Mouse (Mus musculus) CH12.LX (cell line): ENCODE data around the gene Ppp6r1. TPM values are rescaled to one million over a fixed set of nuclear protein-coding genes. Genes with fewer than 3 reads are reported as not detected.

Experiments used
- DNase-seq: peaks from one replicate; pipeline ENCODE4 v3.0.0-alpha.2; 2013; ENCODE audit errors: extremely low read depth
- H3K27ac ChIP-seq: 2 replicates; pipeline ENCODE4 v1.5.1; 2012; ENCODE audit warnings: low read depth, mild to moderate bottlenecking, control low read depth, moderate library complexity; ENCODE audit not compliant: insufficient read depth
- H3K27me3 ChIP-seq: replicated peaks from 2 replicates; pipeline ENCODE3; 2012; ENCODE audit warnings: inconsistent platforms
- H3K36me3 ChIP-seq, 2 experiments: replicated peaks in 1 of 2; 2 replicates each; pipeline versions ENCODE3 to v1.6.1; 2012; ENCODE audit warnings: inconsistent platforms in 1 of 2, low read length in 1 of 2, mild to moderate bottlenecking in 1 of 2, mixed read lengths in 1 of 2, moderate library complexity in 1 of 2; ENCODE audit not compliant: control insufficient read depth in 1 of 2, insufficient read depth in 1 of 2
- H3K4me1 ChIP-seq, 2 experiments: 2 replicates each; pipeline ENCODE4 v1.6.1; 2012; ENCODE audit warnings: inconsistent platforms in 1 of 2, moderate library complexity in 1 of 2; ENCODE audit not compliant: insufficient read depth in 2 of 2, control insufficient read depth in 1 of 2
- H3K4me2 ChIP-seq: 2 replicates; pipeline ENCODE4 v1.6.1; 2012; ENCODE audit warnings: low read depth, mild to moderate bottlenecking, control low read depth; ENCODE audit not compliant: poor library complexity, insufficient read depth, severe bottlenecking
- H3K4me3 ChIP-seq, 3 experiments: fragments of 150-350 bp in 1 of 3; sonication (generic) in 1 of 3; replicated peaks in 1 of 3; 2 replicates each; pipeline versions ENCODE3 to v1.5.1; 2011 to 2012; ENCODE audit warnings: low read depth in 2 of 3, low read length in 2 of 3, mild to moderate bottlenecking in 2 of 3, moderate library complexity in 2 of 3, control low read depth in 1 of 3, improper control_type of control experiment in 1 of 3, inconsistent platforms in 1 of 3, mixed read lengths in 1 of 3; ENCODE audit not compliant: poor library complexity in 1 of 3
- H3K79me2 ChIP-seq: replicated peaks from 2 replicates; pipeline ENCODE4 v1.6.1; 2012; ENCODE audit warnings: mild to moderate bottlenecking, moderate library complexity; ENCODE audit not compliant: control insufficient read depth, poor library complexity, insufficient read depth, severe bottlenecking; ENCODE audit errors: extremely low read depth
- H3K9ac ChIP-seq: 2 replicates; pipeline ENCODE4 v1.6.1; 2012; ENCODE audit warnings: low read depth, mild to moderate bottlenecking, control low read depth, moderate library complexity; ENCODE audit not compliant: insufficient read depth
- H3K9me3 ChIP-seq: replicated peaks from 2 replicates; pipeline ENCODE3; 2012; ENCODE audit warnings: low read length, inconsistent platforms, mixed read lengths
- BHLHE40 ChIP-seq: IDR thresholded peaks from 2 replicates; pipeline ENCODE4 v1.6.1; 2011; ENCODE audit warnings: mild to moderate bottlenecking, low read depth, low read length, improper control_type of control experiment
- CTCF ChIP-seq, 2 experiments: IDR thresholded peaks in 1 of 2; conservative IDR thresholded peaks in 1 of 2; 2 replicates each; pipeline ENCODE4 v1.5.1; 2011 to 2012; ENCODE audit warnings: low read depth in 2 of 2, low read length in 2 of 2, improper control_type of control experiment in 1 of 2, inconsistent platforms in 1 of 2, mild to moderate bottlenecking in 1 of 2, moderate library complexity in 1 of 2
- E2F4 ChIP-seq: IDR thresholded peaks from 2 replicates; pipeline ENCODE4 v1.6.1; 2011; ENCODE audit warnings: low read depth, low read length, improper control_type of control experiment; ENCODE audit not compliant: insufficient replicate concordance
- GABPA ChIP-seq: IDR thresholded peaks from 2 replicates; pipeline ENCODE4 v1.6.1; 2012; ENCODE audit warnings: low read depth, low read length, improper control_type of control experiment, inconsistent platforms; ENCODE audit not compliant: insufficient replicate concordance
- HCFC1 ChIP-seq: IDR thresholded peaks from 2 replicates; pipeline ENCODE4 v1.6.1; 2012; ENCODE audit warnings: low read depth, mild to moderate bottlenecking, inconsistent platforms, low read length, improper control_type of control experiment
- MAX ChIP-seq: IDR thresholded peaks from 2 replicates; pipeline ENCODE4 v1.6.1; 2011; ENCODE audit warnings: low read length, improper control_type of control experiment
- NELFE ChIP-seq: IDR thresholded peaks from 2 replicates; pipeline ENCODE4 v1.6.1; 2011; ENCODE audit warnings: low read depth, low read length, improper control_type of control experiment
- POLR2A ChIP-seq: IDR thresholded peaks from 2 replicates; pipeline ENCODE4 v1.6.1; 2011; ENCODE audit warnings: low read depth, mild to moderate bottlenecking, improper control_type of control experiment, low read length
- RCOR1 ChIP-seq: conservative IDR thresholded peaks from 2 replicates; pipeline ENCODE4 v1.6.1; 2012; ENCODE audit warnings: low read depth, mild to moderate bottlenecking, inconsistent platforms, low read length, improper control_type of control experiment
- TBP ChIP-seq: conservative IDR thresholded peaks from 2 replicates; pipeline ENCODE4 v1.6.1; 2011; ENCODE audit warnings: low read depth, low read length, improper control_type of control experiment
- USF2 ChIP-seq: conservative IDR thresholded peaks from 2 replicates; pipeline ENCODE4 v1.6.1; 2011; ENCODE audit warnings: low read depth, low read length, improper control_type of control experiment
- ZC3H11A ChIP-seq: IDR thresholded peaks from 2 replicates; pipeline ENCODE4 v1.6.1; 2012; ENCODE audit warnings: low read depth, mild to moderate bottlenecking, inconsistent platforms, low read length, improper control_type of control experiment
- ZKSCAN1 ChIP-seq: IDR thresholded peaks from 2 replicates; pipeline ENCODE4 v1.6.1; 2012; ENCODE audit warnings: low read depth, inconsistent platforms, low read length, improper control_type of control experiment, borderline replicate concordance
- ZNF384 ChIP-seq: IDR thresholded peaks from 2 replicates; pipeline ENCODE4 v1.6.1; 2012; ENCODE audit warnings: low read depth, low read length, improper control_type of control experiment, inconsistent platforms
- dilution Hi-C: fragments of 300-500 bp; cut with MboI; formaldehyde crosslinking; loops from 2 replicates; pipeline ENCODE4 v1.14.3; 2020; ENCODE audit warnings: low sequenced_read_pairs; ENCODE audit not compliant: extremely low pct_unique_long_range_greater_than_20kb, extremely low pct_ligation_motif_present
- in situ Hi-C: fragments of 300-500 bp; cut with MboI; formaldehyde crosslinking; loops from 3 replicates; pipeline ENCODE4 v1.14.3; 2019; ENCODE audit warnings: low sequenced_read_pairs, low pct_ligation_motif_present, low pct_unique_long_range_greater_than_20kb, mixed read lengths
- polyA plus RNA-seq: library from polyadenylated mRNA; unstranded; fragments of >175 nt; gene quantifications from 2 replicates; pipeline ENCODE4 v1.2.1, GENCODE M21; 2012; ENCODE audit warnings: low read depth; ENCODE audit not compliant: insufficient read length
- total RNA-seq, 2 experiments: library from RNA; depleted of rRNA; stranded (reverse); fragments of 300-350 nt in 1 of 2; fragments of >200 nt in 1 of 2; gene quantifications; 2 replicates each; pipeline ENCODE4 v1.2.3; 2012 to 2014

Ppp6r1 gene
- total and polyA plus RNA-seq, 3 experiments = 59.2 to 118 (median 85.6) TPM

GRCm38 (mm10) chr7:4619979-4620378 lies 38.8 kb downstream of the Ppp6r1 start:
- H3K9me3 ChIP-seq = peaks cover 4% of the 10 kb centered on the region
- TF ChIP-seq ZNF384 (no peak), GABPA (no peak), ZC3H11A (no peak), CTCF (conservative IDR thresholded peaks at IDR 0.05 in 1 of 2, IDR thresholded peaks at IDR 0.05 in 1 of 2; ENCODE audit: low read depth in 2 of 2, low read length in 2 of 2) (no peak)
- TF ChIP-seq, all 38 proteins: peak for 0

GRCm38 (mm10) chr7:4613740-4614403 lies 44.9 kb downstream of the Ppp6r1 start:
- H3K4me2 ChIP-seq = peak overlapping the region; percentile 47; the same call in 1 of the 2 replicates
- TF ChIP-seq GABPA = no peak
- no peak for TF ChIP-seq ZKSCAN1
- TF ChIP-seq RCOR1 = no peak
- TF ChIP-seq E2F4 = no peak
- TF ChIP-seq USF2 = no peak
- 0 out of 2 replicates have a peak, but pooled peaks have one; percentile 21 for TF ChIP-seq POLR2A
- TF ChIP-seq HCFC1 = no peak
- TF ChIP-seq MAX = no peak
- TF ChIP-seq TBP = no peak
- no peak for TF ChIP-seq NELFE
- no peak for TF ChIP-seq ZNF384
- 0 out of 2 replicates have a peak, but pooled peaks have one; percentile 33 for TF ChIP-seq BHLHE40
- dilution Hi-C loops = no loop called here
- no peak for DNase-seq
- no peak overlapping the region for H3K27ac ChIP-seq
- H3K9ac ChIP-seq = no peak overlapping the region; the same call in 1 of the 2 replicates
- no peaks in the 10 kb centered on the region for H3K4me1 ChIP-seq
- H3K36me3 ChIP-seq = no peaks in the 10 kb centered on the region
- in situ Hi-C loops = no loop called here
- H3K9me3 ChIP-seq = peaks cover 4% of the 10 kb centered on the region
- H3K27me3 ChIP-seq = peaks cover 34% of the 10 kb centered on the region
- H3K79me2 ChIP-seq = no peaks in the 10 kb centered on the region; the same call in 1 of the 2 replicates
- no peak overlapping the region for H3K4me3 ChIP-seq

More at GRCm38 (mm10) chr7:4619979-4620378, 38.8 kb downstream of the Ppp6r1 start:
- dilution Hi-C loops (no loop called here), in situ Hi-C loops (loop anchor here (10.0 kb wide), 2 partner anchors 55 to 165 kb away; partner anchors contain the start of genes Il11, Tmem190 and Tmem238)
- no peaks in the 10 kb centered on the region; the same call in 1 of the 2 replicates for H3K79me2 ChIP-seq
- H3K27ac ChIP-seq = no peak overlapping the region
- no peak overlapping the region for H3K4me3 ChIP-seq
- H3K36me3 ChIP-seq = peaks cover 0 to 1% of the 10 kb centered on the region in 2 experiments
- no peak overlapping the region for H3K4me2 ChIP-seq
- H3K9ac ChIP-seq = no peak overlapping the region
- peak; percentile 47 for DNase-seq
- peaks cover 0 to 3% of the 10 kb centered on the region in 2 experiments; a peak in 1 of 4 replicates for H3K4me1 ChIP-seq
- peaks cover 10% of the 10 kb centered on the region for H3K27me3 ChIP-seq
